Mouse (Mus musculus) erythroid progenitor cell, adult 5-6 weeks (primary cell): ENCODE measurements around the gene Acp1. TPM values are rescaled to one million over a fixed set of nuclear protein-coding genes. Genes with fewer than 3 reads are reported as not detected.

ENCODE experiments used
- ATAC-seq: replicated peaks from 2 replicates; pipeline ENCODE4 v1.8.0; 2016; ENCODE audit warnings: moderate number of reproducible peaks, mild to moderate bottlenecking, moderate TSS enrichment, inconsistent platforms; ENCODE audit not compliant: poor library complexity, low FRiP score, severe bottlenecking
- total RNA-seq, 2 experiments: library from RNA; stranded (forward) in 1 of 2; stranded (reverse) in 1 of 2; fragments of 150-400 nt in 1 of 2; fragments of 186-747, 209-891 nt in 1 of 2; gene quantifications; 2 replicates each; pipeline versions ENCODE4 v1.2.3 to v1.2.4; 2015 to 2017; ENCODE audit warnings: low replicate concordance in 2 of 2

Gene Acp1
- total RNA-seq, 2 experiments from 2014 or later = 192 to 251 TPM

- no peak for ATAC-seq
Measured at GRCm38 (mm10) chr12:30879447-30879846, 31.9 kb downstream of the Acp1 start.

GRCm38 (mm10) chr12:30865781-30866180 lies 45.6 kb downstream of the Acp1 start:
- ATAC-seq = no peak

DNA sequence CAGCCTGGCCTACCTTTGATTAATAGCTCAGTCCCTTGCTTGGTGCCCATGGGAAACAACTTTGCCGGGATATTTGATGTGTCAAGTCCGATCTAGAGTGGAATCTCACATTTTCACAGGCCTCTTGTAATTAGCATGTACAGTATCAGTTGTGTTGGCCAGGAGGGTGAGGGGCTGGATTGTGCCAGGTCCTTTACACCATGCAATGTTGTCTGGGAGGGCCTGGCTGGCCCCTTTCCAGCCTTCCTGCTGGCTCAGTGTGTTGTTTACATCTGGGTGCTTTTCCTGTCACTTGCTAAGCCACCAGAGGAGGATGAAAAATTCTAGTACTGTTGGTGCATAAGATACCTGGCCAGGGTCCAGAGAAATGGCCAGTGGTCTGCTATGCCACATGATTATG lies 47.0 kb downstream of the Acp1 start:
- no peak for ATAC-seq

GRCm38 (mm10) chr12:30856172-30856571 lies 55.2 kb downstream of the Acp1 start:
- no peak for ATAC-seq

GRCm38 (mm10) chr12:30855442-30856159 lies 55.8 kb downstream of the Acp1 start:
- no peak for ATAC-seq

DNA sequence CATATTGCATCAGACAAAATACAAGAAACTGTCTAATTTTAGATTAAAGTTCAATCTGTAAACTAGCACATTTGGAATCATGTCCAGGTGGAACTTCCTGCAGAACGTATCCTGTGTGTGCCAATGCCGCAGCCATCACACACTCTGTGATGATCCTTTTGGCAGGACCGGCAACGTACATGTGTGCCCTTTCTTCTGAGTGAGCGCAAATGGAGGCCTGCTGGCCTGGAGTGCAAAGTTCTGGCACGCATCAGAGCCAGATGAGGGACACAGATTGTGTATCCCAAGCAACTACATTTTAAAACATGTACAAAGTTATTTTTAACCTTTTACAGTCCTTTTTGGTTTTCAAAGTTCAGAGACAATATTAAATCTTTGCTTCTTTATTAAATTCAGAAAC lies 59.5 kb downstream of the Acp1 start:
- no peak for ATAC-seq

DNA sequence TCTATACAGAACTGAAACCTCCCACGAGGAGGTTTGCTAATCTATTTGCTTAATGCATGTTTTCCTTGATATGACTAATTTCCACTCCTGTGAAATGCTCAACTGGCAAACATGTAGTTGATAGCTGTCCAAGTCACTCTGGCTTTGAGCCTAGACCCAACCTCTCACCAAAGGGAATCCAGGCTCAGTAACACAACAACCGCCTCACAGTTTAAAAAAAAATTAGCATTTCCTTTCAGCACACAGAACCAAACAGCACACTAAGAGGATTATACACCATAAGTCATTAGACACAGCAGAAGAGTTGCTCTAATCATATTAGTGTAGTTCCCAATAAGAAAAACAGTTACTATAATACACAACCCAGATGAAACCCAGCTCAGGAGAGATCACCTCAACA lies 60.5 kb downstream of the Acp1 start:
- ATAC-seq = no peak

GRCm38 (mm10) chr12:30848521-30848920 lies 62.9 kb downstream of the Acp1 start:
- ATAC-seq = no peak

Other genes with a start within 250 kb of the Acp1 start
- not detected in 2 replicates for gene Alkal2, start 27.3 kb downstream of the Acp1 start, total RNA-seq (2015; ENCODE audit: low replicate concordance)
- not detected in 2 replicates for gene Alkal2, start 27.3 kb downstream of the Acp1 start, total RNA-seq (2017; ENCODE audit: low replicate concordance)
- 54.8 and 63.7 TPM in 2 replicates for gene Sh3yl1, start 79 bp upstream of the Acp1 start, total RNA-seq (2015; ENCODE audit: low replicate concordance)
- 32.6 and 39.3 TPM in 2 replicates for gene Sh3yl1, start 79 bp upstream of the Acp1 start, total RNA-seq (2017; ENCODE audit: low replicate concordance)
- 4.2 and 5.8 TPM in 2 replicates for gene Fam110c, start 162.3 kb upstream of the Acp1 start, total RNA-seq (2015; ENCODE audit: low replicate concordance)
- gene Fam110c, start 162.3 kb upstream of the Acp1 start, total RNA-seq (2017; ENCODE audit: low replicate concordance) = 3.5 and 7.6 TPM in 2 replicates